Mouse (Mus musculus): ENCODE results near the gene Fam193a.

Gene Fam193a

GRCm38 (mm10) chr5:34461294-34461693 lies 91.6 kb downstream of the Fam193a start:
- DNase-seq (ENCODE audit: low spot score in 2 of 2) = no peak

- DNase-seq (ENCODE audit: low spot score in 2 of 2) = no peak
Observed at GRCm38 (mm10) chr5:34461841-34462240, 92.1 kb downstream of the Fam193a start.

- DNase-seq (ENCODE audit: low spot score in 2 of 2) = no peak
Observed at GRCm38 (mm10) chr5:34466079-34466478, 96.3 kb downstream of the Fam193a start.

GRCm38 (mm10) chr5:34466648-34467047 lies 96.9 kb downstream of the Fam193a start:
- no peak for DNase-seq (ENCODE audit: low spot score in 2 of 2)

GRCm38 (mm10) chr5:34468039-34468775 lies 98.5 kb downstream of the Fam193a start:
- DNase-seq (ENCODE audit: low spot score in 2 of 2) = no peak

GRCm38 (mm10) chr5:34480926-34481325 lies 111.2 kb downstream of the Fam193a start:
- no peak for DNase-seq (ENCODE audit: low spot score in 2 of 2)

- no peak for DNase-seq (ENCODE audit: low spot score in 2 of 2)
Observed at GRCm38 (mm10) chr5:34485731-34486130, 116.0 kb downstream of the Fam193a start.

- peak in 1 of 2 experiments; percentile 60 for DNase-seq (ENCODE audit: low spot score in 2 of 2)
Observed at GRCm38 (mm10) chr5:34487320-34488090, 117.8 kb downstream of the Fam193a start.

- DNase-seq (ENCODE audit: low spot score in 2 of 2) = peak; percentile 40 to 51
Observed at GRCm38 (mm10) chr5:34488741-34489417, 119.1 kb downstream of the Fam193a start.

GRCm38 (mm10) chr5:34489418-34489787 lies 119.7 kb downstream of the Fam193a start:
- DNase-seq (ENCODE audit: low spot score in 2 of 2) = no peak

GRCm38 (mm10) chr5:34496745-34497144 lies 127.0 kb downstream of the Fam193a start:
- no peak for DNase-seq (ENCODE audit: low spot score in 2 of 2)

- DNase-seq (ENCODE audit: low spot score in 2 of 2) = no peak
Observed at GRCm38 (mm10) chr5:34500886-34501285, 131.2 kb downstream of the Fam193a start.

GRCm38 (mm10) chr5:34501588-34501987 lies 131.9 kb downstream of the Fam193a start:
- DNase-seq (ENCODE audit: low spot score in 2 of 2) = no peak

- no peak for DNase-seq (ENCODE audit: low spot score in 2 of 2)
Observed at GRCm38 (mm10) chr5:34502411-34502810, 132.7 kb downstream of the Fam193a start.

- no peak for DNase-seq (ENCODE audit: low spot score in 2 of 2)
Observed at GRCm38 (mm10) chr5:34502821-34503220, 133.1 kb downstream of the Fam193a start.

GRCm38 (mm10) chr5:34512486-34512885 lies 142.8 kb downstream of the Fam193a start:
- no peak for DNase-seq (ENCODE audit: low spot score in 2 of 2)

- DNase-seq (ENCODE audit: low spot score in 2 of 2) = peak; percentile 94 to 95
Observed at GRCm38 (mm10) chr5:34513466-34514217, 143.9 kb downstream of the Fam193a start, which contains the start of gene Tnip2. Tnip2 (minus strand) TSS chr5:34513991.

GRCm38 (mm10) chr5:34514218-34514566 lies 144.5 kb downstream of the Fam193a start:
- no peak for DNase-seq (ENCODE audit: low spot score in 2 of 2)

- DNase-seq (ENCODE audit: low spot score in 2 of 2) = no peak
Observed at GRCm38 (mm10) chr5:34515096-34515495, 145.4 kb downstream of the Fam193a start.

- DNase-seq (ENCODE audit: low spot score in 2 of 2) = peak in 1 of 2 experiments; percentile 76
Observed at GRCm38 (mm10) chr5:34517913-34518312, 148.2 kb downstream of the Fam193a start.

- DNase-seq (ENCODE audit: low spot score in 2 of 2) = no peak
Observed at GRCm38 (mm10) chr5:34519389-34519910, 149.7 kb downstream of the Fam193a start.

Measured in right cerebral cortex, postnatal 10 days (tissue).